Mouse (Mus musculus): Measurements from ENCODE around the gene Tmod4. TPM values are rescaled to one million over a fixed set of nuclear protein-coding genes. Genes with fewer than 3 reads are reported as not detected.
A peak's percentile ranks its signal among the peaks of the same experiment; 100 is the strongest.

The Tmod4 gene
- polyA plus RNA-seq, 1 experiment from 2014 or later, result 0.19 TPM

- H3K9ac ChIP-seq (replicated peaks), result peak overlapping the region; percentile 51
- DNase-seq, result peak; percentile 78
- ATAC-seq, result 0 out of 2 replicates have a peak, but pooled peaks have one; percentile 20
- peaks cover 35% of the 10 kb centered on the region for H3K4me1 ChIP-seq (ENCODE audit: insufficient read depth)
- H3K36me3 ChIP-seq (replicated peaks; ENCODE audit: insufficient read depth, low read length), result peaks cover 20% of the 10 kb centered on the region; the same call in 1 of the 2 replicates
- 4% methylated on average over 6 of the region's 6 CpGs for WGBS (ENCODE audit: insufficient replicate concordance)
- H3K4me2 ChIP-seq (ENCODE audit: low read depth, low read length), result peak overlapping the region; percentile 70
- H3K9me3 ChIP-seq (ENCODE audit: low read length), result no peaks in the 10 kb centered on the region
- peak overlapping the region; percentile 52 for H3K4me3 ChIP-seq (ENCODE audit: low read depth, low read length)
- H3K27me3 ChIP-seq (ENCODE audit: insufficient read depth, low read length), result no peaks in the 10 kb centered on the region
- H3K27ac ChIP-seq (ENCODE audit: low read depth), result peak overlapping the region; percentile 49
- TF ChIP-seq EP300 (IDR thresholded peaks at IDR 0.05; ENCODE audit: low read depth), result no peak
- no peak for TF ChIP-seq CTCF (IDR thresholded peaks at IDR 0.05; ENCODE audit: low read depth)
These were observed 10.7 kb downstream of the Tmod4 start for GRCm38 (mm10) chr3:95135023-95135422.

- ATAC-seq, result no peak
- peak; percentile 34 for DNase-seq
- TF ChIP-seq CTCF (IDR thresholded peaks at IDR 0.05; ENCODE audit: low read depth) (no peak), EP300 (IDR thresholded peaks at IDR 0.05; ENCODE audit: low read depth) (no peak)
- Histone ChIP-seq H3K9ac (replicated peaks) (peak overlapping the region; percentile 51; the same call in 1 of the 2 replicates), H3K4me2 (ENCODE audit: low read depth, low read length) (peak overlapping the region; percentile 70), H3K27me3 (ENCODE audit: insufficient read depth, low read length) (no peaks in the 10 kb centered on the region), H3K36me3 (replicated peaks; ENCODE audit: insufficient read depth, low read length) (peaks cover 20% of the 10 kb centered on the region; the same call in 1 of the 2 replicates), H3K4me1 (ENCODE audit: insufficient read depth) (peaks cover 37% of the 10 kb centered on the region), H3K9me3 (ENCODE audit: low read length) (no peaks in the 10 kb centered on the region), H3K27ac (ENCODE audit: low read depth) (peak overlapping the region; percentile 49), H3K4me3 (ENCODE audit: low read depth, low read length) (peak overlapping the region; percentile 52)
- 35% methylated on average over 7 of the region's 7 CpGs for WGBS (ENCODE audit: insufficient replicate concordance)
These were observed 11.3 kb downstream of the Tmod4 start for GRCm38 (mm10) chr3:95135433-95136052.

- ATAC-seq (no peak), DNase-seq (no peak)
- Histone ChIP-seq H3K9me3 (ENCODE audit: low read length) (no peaks in the 10 kb centered on the region), H3K4me2 (ENCODE audit: low read depth, low read length) (peak overlapping the region; percentile 70), H3K4me3 (ENCODE audit: low read depth, low read length) (no peak overlapping the region), H3K27ac (ENCODE audit: low read depth) (no peak overlapping the region), H3K36me3 (replicated peaks; ENCODE audit: insufficient read depth, low read length) (peaks cover 22% of the 10 kb centered on the region; the same call in 1 of the 2 replicates), H3K9ac (replicated peaks) (no peak overlapping the region), H3K27me3 (ENCODE audit: insufficient read depth, low read length) (no peaks in the 10 kb centered on the region), H3K4me1 (ENCODE audit: insufficient read depth) (peaks cover 37% of the 10 kb centered on the region)
- TF ChIP-seq CTCF (IDR thresholded peaks at IDR 0.05; ENCODE audit: low read depth) (no peak), EP300 (IDR thresholded peaks at IDR 0.05; ENCODE audit: low read depth) (no peak)
- WGBS (ENCODE audit: insufficient replicate concordance), result 54% methylated on average over 3 of the region's 3 CpGs
These were observed 12.1 kb downstream of the Tmod4 start for GRCm38 (mm10) chr3:95136336-95136735.

DNA sequence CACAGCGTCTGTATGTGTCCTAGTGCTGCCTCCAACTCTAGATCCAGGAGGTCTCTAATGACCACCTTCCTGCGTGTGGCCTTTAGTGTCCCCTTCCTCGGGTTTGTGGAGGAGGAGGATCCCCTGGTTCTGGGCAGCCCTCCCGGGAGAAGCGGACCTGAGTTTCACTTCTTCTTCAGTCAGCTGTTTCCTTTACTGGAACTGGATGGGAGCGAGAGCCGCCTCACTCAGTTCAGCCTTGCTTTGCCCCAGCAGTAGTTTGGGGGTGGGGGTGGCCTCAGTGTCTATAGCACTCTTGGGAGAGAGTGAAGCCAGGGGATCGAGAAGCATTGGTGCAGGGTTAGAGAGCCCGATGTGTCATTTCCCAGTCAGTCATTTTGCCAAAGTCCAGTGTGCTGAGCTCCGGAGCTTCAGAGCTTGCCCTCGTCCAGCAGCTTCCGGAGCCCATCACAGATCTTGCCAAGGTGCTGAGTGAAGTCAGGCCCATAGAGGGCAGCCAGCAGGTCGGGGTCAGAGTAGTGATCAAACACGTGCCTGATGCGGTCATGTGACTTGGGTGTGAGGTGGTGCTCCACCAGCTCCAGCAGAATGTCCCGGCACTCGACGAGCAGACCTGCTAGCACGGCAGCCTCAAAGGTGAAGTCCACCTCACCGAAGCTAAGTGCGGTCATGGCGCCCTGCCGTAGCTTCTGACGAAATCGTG is 15.5 kb downstream of the Tmod4 start:
- WGBS (ENCODE audit: insufficient replicate concordance), result 54% methylated on average over 25 of the region's 25 CpGs
- peaks cover 37% of the 10 kb centered on the region for H3K4me1 ChIP-seq (ENCODE audit: insufficient read depth)
- peaks cover 16% of the 10 kb centered on the region; the same call in 1 of the 2 replicates for H3K36me3 ChIP-seq (replicated peaks; ENCODE audit: insufficient read depth, low read length)
- H3K9ac ChIP-seq (replicated peaks), result no peak overlapping the region; the same call in 1 of the 2 replicates
- TF ChIP-seq CTCF (IDR thresholded peaks at IDR 0.05; ENCODE audit: low read depth), result peak; percentile 22; the same call in 1 of the 2 replicates
- TF ChIP-seq EP300 (IDR thresholded peaks at IDR 0.05; ENCODE audit: low read depth), result no peak
- peak overlapping the region; percentile 86 for H3K27ac ChIP-seq (ENCODE audit: low read depth)
- H3K27me3 ChIP-seq (ENCODE audit: insufficient read depth, low read length), result no peaks in the 10 kb centered on the region
- H3K4me2 ChIP-seq (ENCODE audit: low read depth, low read length), result peak overlapping the region; percentile 60
- DNase-seq, result peak; percentile 47
- 0 out of 2 replicates have a peak overlapping the region, but pooled peaks have one; percentile 45 for H3K4me3 ChIP-seq (ENCODE audit: low read depth, low read length)
- ATAC-seq, result peak; percentile 35
- H3K9me3 ChIP-seq (ENCODE audit: low read length), result no peaks in the 10 kb centered on the region

DNA sequence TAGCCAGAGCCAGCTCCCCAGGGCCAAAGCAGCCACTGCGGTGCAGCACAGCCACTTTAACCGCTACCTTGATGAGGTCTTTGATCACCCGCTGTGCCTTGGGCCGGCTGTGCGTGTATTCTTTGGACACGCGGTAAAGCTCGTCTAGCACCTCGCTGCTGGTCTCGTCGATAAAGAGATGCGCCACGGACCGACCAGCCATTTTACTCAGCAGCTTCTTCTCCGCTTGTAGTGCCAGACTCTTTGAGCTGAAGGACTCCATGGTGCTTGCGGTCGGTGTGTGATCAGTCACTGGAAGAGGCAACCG is 16.0 kb downstream of the Tmod4 start:
- WGBS (ENCODE audit: insufficient replicate concordance), result 71% methylated on average over 18 of the region's 18 CpGs

DNA sequence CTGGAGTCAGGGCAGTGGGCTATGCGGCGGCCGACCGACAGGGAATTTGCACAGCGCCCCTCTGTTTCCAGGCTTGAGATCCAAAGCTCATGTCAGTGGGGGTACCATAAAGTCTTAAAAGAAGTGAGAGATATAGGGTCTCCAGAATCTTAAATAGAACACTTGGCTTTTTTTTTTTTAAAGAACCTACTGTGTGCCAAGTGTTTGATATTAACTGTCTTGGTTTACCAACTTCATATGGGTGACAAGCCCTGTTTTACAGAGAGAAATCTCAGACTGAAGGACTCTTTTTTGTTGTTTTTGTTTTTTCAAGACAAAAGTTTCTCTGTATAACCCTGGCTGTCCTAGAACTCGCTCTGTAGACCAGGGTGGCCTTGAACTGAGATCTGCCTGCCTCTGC is 16.5 kb downstream of the Tmod4 start:
- peaks cover 27% of the 10 kb centered on the region for H3K4me1 ChIP-seq (ENCODE audit: insufficient read depth)
- H3K36me3 ChIP-seq (replicated peaks; ENCODE audit: insufficient read depth, low read length), result peaks cover 16% of the 10 kb centered on the region; the same call in 1 of the 2 replicates
- H3K27ac ChIP-seq (ENCODE audit: low read depth), result peak overlapping the region; percentile 86
- no peak for ATAC-seq
- no peak for DNase-seq
- WGBS (ENCODE audit: insufficient replicate concordance), result 78% methylated on average over 6 of the region's 6 CpGs
- H3K4me3 ChIP-seq (ENCODE audit: low read depth, low read length), result peak overlapping the region; percentile 45
- TF ChIP-seq CTCF (IDR thresholded peaks at IDR 0.05; ENCODE audit: low read depth) (no peak), EP300 (IDR thresholded peaks at IDR 0.05; ENCODE audit: low read depth) (no peak)
- H3K27me3 ChIP-seq (ENCODE audit: insufficient read depth, low read length), result no peaks in the 10 kb centered on the region
- H3K4me2 ChIP-seq (ENCODE audit: low read depth, low read length), result peak overlapping the region; percentile 60
- no peak overlapping the region; the same call in 1 of the 2 replicates for H3K9ac ChIP-seq (replicated peaks)
- no peaks in the 10 kb centered on the region for H3K9me3 ChIP-seq (ENCODE audit: low read length)

More for the DNA sequence above, 16.0 kb downstream of the Tmod4 start:
- TF ChIP-seq EP300 (IDR thresholded peaks at IDR 0.05; ENCODE audit: low read depth) (no peak), CTCF (IDR thresholded peaks at IDR 0.05; ENCODE audit: low read depth) (no peak)
- Histone ChIP-seq H3K36me3 (replicated peaks; ENCODE audit: insufficient read depth, low read length) (peaks cover 16% of the 10 kb centered on the region; the same call in 1 of the 2 replicates), H3K4me2 (ENCODE audit: low read depth, low read length) (peak overlapping the region; percentile 60), H3K4me3 (ENCODE audit: low read depth, low read length) (peak overlapping the region; percentile 45; the same call in 1 of the 2 replicates), H3K27me3 (ENCODE audit: insufficient read depth, low read length) (no peaks in the 10 kb centered on the region), H3K4me1 (ENCODE audit: insufficient read depth) (peaks cover 33% of the 10 kb centered on the region), H3K27ac (ENCODE audit: low read depth) (peak overlapping the region; percentile 86), H3K9me3 (ENCODE audit: low read length) (no peaks in the 10 kb centered on the region), H3K9ac (replicated peaks) (no peak overlapping the region)
- DNase-seq, result no peak
- ATAC-seq, result no peak
